Mouse (Mus musculus) spleen, embryonic (tissue): ENCODE results near the gene Il1r1.

Source experiments
- CTCF ChIA-PET: fragments of 350-600 bp; sonication (Branson Sonifier 250); formaldehyde crosslinking; loops from one replicate; lab custom pipeline; 2022; lab: Charles Lee

The Il1r1 gene

GRCm38 (mm10) chr1:40231116-40231515 is 6.2 kb downstream of the Il1r1 start:
- CTCF ChIA-PET, result no interaction called here

- CTCF ChIA-PET, result no interaction called here
Observed at GRCm38 (mm10) chr1:40233217-40233616, 8.3 kb downstream of the Il1r1 start.

- CTCF ChIA-PET, result no interaction called here
Observed at GRCm38 (mm10) chr1:40233621-40234020, 8.7 kb downstream of the Il1r1 start.

- CTCF ChIA-PET, result no interaction called here
Observed at GRCm38 (mm10) chr1:40235597-40236249, 10.8 kb downstream of the Il1r1 start.

- CTCF ChIA-PET, result no interaction called here
Observed at GRCm38 (mm10) chr1:40236694-40237093, 11.8 kb downstream of the Il1r1 start.

- CTCF ChIA-PET, result no interaction called here
Observed at GRCm38 (mm10) chr1:40237094-40237493, 12.2 kb downstream of the Il1r1 start.

GRCm38 (mm10) chr1:40240353-40241092 is 15.6 kb downstream of the Il1r1 start:
- CTCF ChIA-PET, result no interaction called here

GRCm38 (mm10) chr1:40242717-40243116 is 17.8 kb downstream of the Il1r1 start:
- CTCF ChIA-PET, result no interaction called here

- CTCF ChIA-PET, result no interaction called here
Observed at GRCm38 (mm10) chr1:40243561-40243998, 18.7 kb downstream of the Il1r1 start.

GRCm38 (mm10) chr1:40250425-40250824 is 25.5 kb downstream of the Il1r1 start:
- CTCF ChIA-PET, result interaction anchor here (0.6 kb wide), 1 partner anchor 482 kb away, joined by 14 read pairs; no protein-coding TSS in a partner anchor

GRCm38 (mm10) chr1:40252507-40252906 is 27.6 kb downstream of the Il1r1 start:
- CTCF ChIA-PET, result interaction anchor here (0.6 kb wide), 1 partner anchor 359 kb away, joined by 4 read pairs; no protein-coding TSS in a partner anchor

GRCm38 (mm10) chr1:40253940-40254339 is 29.1 kb downstream of the Il1r1 start:
- CTCF ChIA-PET, result no interaction called here

GRCm38 (mm10) chr1:40254347-40255057 is 29.6 kb downstream of the Il1r1 start:
- CTCF ChIA-PET, result no interaction called here

GRCm38 (mm10) chr1:40262441-40263121 is 37.7 kb downstream of the Il1r1 start:
- CTCF ChIA-PET, result interaction anchor here (0.6 kb wide), 1 partner anchor 372 kb away, joined by 3 read pairs; no protein-coding TSS in a partner anchor

GRCm38 (mm10) chr1:40263122-40263498 is 38.2 kb downstream of the Il1r1 start:
- CTCF ChIA-PET, result interaction anchor here (0.6 kb wide), 1 partner anchor 344 kb away, joined by 4 read pairs; no protein-coding TSS in a partner anchor

GRCm38 (mm10) chr1:40263679-40264078 is 38.8 kb downstream of the Il1r1 start:
- CTCF ChIA-PET, result interaction anchor here (0.6 kb wide), 1 partner anchor 344 kb away, joined by 4 read pairs; no protein-coding TSS in a partner anchor

GRCm38 (mm10) chr1:40265301-40265835 is 40.5 kb downstream of the Il1r1 start:
- CTCF ChIA-PET, result no interaction called here

- CTCF ChIA-PET, result interaction anchor here (1.1 kb wide), 1 partner anchor 28 kb away, joined by 3 read pairs; no protein-coding TSS in a partner anchor
Observed at GRCm38 (mm10) chr1:40266431-40267260, 41.8 kb downstream of the Il1r1 start.

GRCm38 (mm10) chr1:40267846-40268245 is 43.0 kb downstream of the Il1r1 start:
- CTCF ChIA-PET, result no interaction called here

GRCm38 (mm10) chr1:40268536-40268935 is 43.7 kb downstream of the Il1r1 start:
- CTCF ChIA-PET, result no interaction called here
